Mouse (Mus musculus): ENCODE results near the gene Fgfr1op.

DNA sequence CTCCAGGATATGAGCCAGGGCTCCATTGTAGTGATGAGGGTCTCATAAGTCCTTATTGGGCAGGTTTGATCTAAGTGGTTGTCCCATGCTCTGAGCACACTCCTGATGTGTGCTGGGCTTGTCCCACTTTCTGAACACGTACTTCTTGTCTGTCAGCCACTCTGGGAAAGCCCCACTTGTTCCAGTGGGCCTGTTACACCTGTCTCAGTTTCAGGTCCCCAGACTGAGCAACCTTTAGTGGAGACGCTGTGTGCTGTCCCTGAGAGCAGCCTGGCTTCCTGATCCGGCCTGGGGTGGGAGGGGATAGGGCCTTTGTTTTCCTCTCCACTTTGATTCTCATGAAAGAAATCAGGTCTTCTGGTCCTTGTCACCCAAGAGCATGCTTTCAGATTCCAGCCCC is 44.9 kb downstream of the Fgfr1op start:
- TF ChIP-seq POLR2A (IDR thresholded peaks at IDR 0.05; ENCODE audit: low read depth, low read length) (no peak), CTCF (IDR thresholded peaks at IDR 0.05; ENCODE audit: borderline replicate concordance, insufficient read depth, low read length) (no peak)
